Mouse (Mus musculus): ENCODE results near the gene Vmn1r195. TPM values are rescaled to one million over a fixed set of nuclear protein-coding genes. Genes with fewer than 3 reads are reported as not detected.
"Not testable (repeated sequence)": the region's sequence is repeated elsewhere in the genome, so short reads cannot be mapped to it uniquely, and the experiment has no call there.

Gene Vmn1r195
- total RNA-seq (2017), result not detected in 3 replicates

DNA sequence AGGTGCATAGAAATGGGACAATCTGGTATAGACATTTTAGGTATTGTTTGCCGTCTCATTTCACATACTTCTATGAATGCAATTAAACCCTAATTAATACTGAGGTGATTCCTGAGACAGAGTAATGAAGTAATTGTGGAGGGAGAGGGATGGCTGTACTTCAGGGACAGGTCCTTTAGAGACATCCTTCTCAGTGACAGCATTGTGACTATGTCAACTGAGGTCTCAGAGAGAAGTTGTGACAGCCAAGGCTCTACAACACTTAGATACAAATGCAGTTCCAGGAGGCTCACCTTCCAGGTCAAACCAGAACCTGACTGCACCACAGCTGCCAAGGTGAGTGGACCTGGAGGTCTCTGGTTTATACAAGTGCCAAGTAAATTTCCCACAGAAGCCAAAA is at the start of gene Vmn1r195:
Gene Vmn1r195, plus strand, starts transcription at position 301 of the 400 bp plus-strand sequence.
- ATAC-seq (replicated peaks; ENCODE audit: insufficient number of reproducible peaks, low FRiP score, low TSS enrichment, poor library complexity, severe bottlenecking), result not testable (repeated sequence)

DNA sequence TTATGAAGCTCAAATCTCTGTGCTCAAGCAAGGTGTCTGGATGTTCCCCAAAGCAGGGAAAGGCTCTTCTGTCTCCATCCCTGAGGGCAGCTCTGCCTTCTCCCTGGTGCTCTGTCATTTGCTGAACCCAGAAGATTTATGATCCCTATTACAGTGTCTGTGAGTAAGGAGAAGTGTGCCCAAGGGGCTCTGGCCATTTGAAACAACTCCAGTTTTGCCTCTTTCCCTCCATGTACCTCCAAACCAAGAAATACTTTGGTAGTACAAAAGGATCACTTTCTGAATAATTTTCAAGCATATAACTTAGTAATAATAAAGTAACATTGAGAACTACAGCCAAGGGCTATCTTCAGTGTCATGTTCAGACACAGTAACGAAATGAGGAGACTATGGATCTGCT is 47.3 kb upstream of the Vmn1r195 start, which contains the start of gene Vmn1r193:
Gene Vmn1r193, minus strand, starts transcription at position 101 of the 400 bp plus-strand sequence.
- ATAC-seq (replicated peaks; ENCODE audit: insufficient number of reproducible peaks, low FRiP score, low TSS enrichment, poor library complexity, severe bottlenecking), result not testable (repeated sequence)

GRCm38 (mm10) chr13:22243915-22244314 is 26.4 kb upstream of the Vmn1r195 start, which contains the start of gene Vmn1r194:
Vmn1r194 (plus strand) TSS chr13:22244215.
- no peak for ATAC-seq (replicated peaks; ENCODE audit: insufficient number of reproducible peaks, low FRiP score, low TSS enrichment, poor library complexity, severe bottlenecking)

GRCm38 (mm10) chr13:22271721-22272120 is 1.4 kb downstream of the Vmn1r195 start:
- no peak for ATAC-seq (replicated peaks; ENCODE audit: insufficient number of reproducible peaks, low FRiP score, low TSS enrichment, poor library complexity, severe bottlenecking)

DNA sequence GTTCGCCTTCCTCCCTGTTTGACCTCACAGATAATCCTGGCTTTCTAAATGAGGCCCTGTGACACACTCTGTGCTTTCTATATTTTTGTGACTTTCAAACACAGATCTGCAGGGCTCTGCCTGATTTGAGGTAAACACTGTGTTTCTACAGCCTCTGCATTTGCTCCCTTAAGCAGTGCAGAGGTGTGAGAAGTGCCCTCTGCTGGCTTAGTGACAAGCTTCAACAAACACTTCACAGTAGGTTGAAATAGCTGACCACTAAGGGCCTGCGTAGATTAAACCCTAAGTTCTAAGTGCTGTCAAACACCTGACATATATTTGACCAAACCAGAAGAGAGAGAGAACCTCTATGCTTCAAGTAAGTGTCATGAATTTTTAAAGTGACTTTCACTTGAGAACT is 14.3 kb downstream of the Vmn1r195 start:
- ATAC-seq (replicated peaks; ENCODE audit: insufficient number of reproducible peaks, low FRiP score, low TSS enrichment, poor library complexity, severe bottlenecking), result no peak

DNA sequence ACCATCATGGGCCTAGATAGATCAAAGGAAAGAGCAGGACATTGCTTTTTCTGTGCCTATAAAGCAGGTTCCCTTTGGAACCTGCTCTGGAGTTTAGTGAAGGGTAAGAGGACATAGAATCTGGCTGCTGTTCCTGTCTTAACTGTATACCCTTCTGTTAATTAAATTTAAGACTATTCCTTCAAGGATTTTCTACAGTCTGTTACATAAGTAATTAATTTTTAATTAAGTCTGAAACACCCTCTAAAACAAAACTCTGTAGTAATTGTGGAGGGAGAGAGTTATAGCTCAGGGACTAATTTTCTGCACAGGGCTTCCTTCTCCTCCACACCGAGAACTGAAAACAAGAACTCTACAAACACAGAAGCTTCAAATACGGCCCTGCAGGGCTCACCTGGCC is 19.3 kb downstream of the Vmn1r195 start, which contains the start of gene Vmn1r196:
Gene Vmn1r196, plus strand, starts transcription at position 301 of the 400 bp plus-strand sequence.
- no peak for ATAC-seq (replicated peaks; ENCODE audit: insufficient number of reproducible peaks, low FRiP score, low TSS enrichment, poor library complexity, severe bottlenecking)

- ATAC-seq (replicated peaks; ENCODE audit: insufficient number of reproducible peaks, low FRiP score, low TSS enrichment, poor library complexity, severe bottlenecking), result not testable (repeated sequence)
These were observed 37.8 kb downstream of the Vmn1r195 start for GRCm38 (mm10) chr13:22308075-22308474.

GRCm38 (mm10) chr13:22315361-22315760 is 45.0 kb downstream of the Vmn1r195 start:
- no peak for ATAC-seq (replicated peaks; ENCODE audit: insufficient number of reproducible peaks, low FRiP score, low TSS enrichment, poor library complexity, severe bottlenecking)

DNA sequence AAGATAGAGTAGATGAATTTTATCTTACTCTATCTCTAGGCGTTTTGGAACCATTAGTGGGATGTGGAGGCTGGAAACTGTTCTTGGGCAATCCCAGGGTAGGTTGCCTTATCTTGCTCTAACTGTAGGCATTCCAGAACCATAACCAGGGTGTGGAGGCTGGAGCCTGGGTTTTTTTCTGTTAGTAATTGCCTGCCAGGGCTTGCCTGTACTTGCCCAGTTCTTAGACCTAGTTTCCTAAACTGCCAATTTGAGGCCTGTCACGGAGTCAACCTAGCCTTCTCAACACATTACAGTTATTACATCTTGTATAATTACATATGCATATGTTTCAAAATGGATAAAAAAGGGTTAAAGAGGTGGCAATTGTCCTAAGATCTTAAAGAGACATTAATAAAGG is 47.0 kb downstream of the Vmn1r195 start:
- ATAC-seq (replicated peaks; ENCODE audit: insufficient number of reproducible peaks, low FRiP score, low TSS enrichment, poor library complexity, severe bottlenecking), result no peak

- no peak for ATAC-seq (replicated peaks; ENCODE audit: insufficient number of reproducible peaks, low FRiP score, low TSS enrichment, poor library complexity, severe bottlenecking)
These were observed 49.8 kb downstream of the Vmn1r195 start for GRCm38 (mm10) chr13:22320091-22320490.

DNA sequence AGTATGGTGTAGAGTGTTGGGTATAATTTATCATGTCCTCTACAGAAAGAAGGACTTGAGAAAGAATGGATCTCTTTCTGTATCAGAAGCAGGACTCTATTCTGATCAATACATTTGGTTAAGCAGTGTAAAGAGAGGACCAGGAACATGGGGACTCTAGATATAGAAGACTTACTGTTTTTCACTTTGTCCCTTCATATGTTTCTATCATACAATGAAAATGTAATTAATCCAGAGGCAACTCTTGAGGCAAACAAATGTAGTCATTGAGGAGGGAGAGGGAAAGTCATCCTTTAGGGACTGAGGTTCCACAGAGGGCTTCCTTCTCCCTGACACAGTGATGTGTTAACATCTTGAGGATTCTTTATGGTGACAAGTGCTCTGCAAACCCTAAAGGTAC is 54.0 kb downstream of the Vmn1r195 start, which contains the start of gene Vmn1r197:
Gene Vmn1r197, plus strand, starts transcription at position 301 of the 400 bp plus-strand sequence.
- ATAC-seq (replicated peaks; ENCODE audit: insufficient number of reproducible peaks, low FRiP score, low TSS enrichment, poor library complexity, severe bottlenecking), result no peak

Other genes starting within 250 kb of the Vmn1r195 start
- gene Hist1h2ah, start 235.0 kb upstream of the Vmn1r195 start, total RNA-seq (2017), result 11.3 to 37.5 TPM in 2 of 3 replicates, not detected in the other
- 6.8 to 12.3 TPM (median 11.3 TPM) in 3 replicates for gene Hist1h2bk, start 234.7 kb upstream of the Vmn1r195 start, total RNA-seq (2017)
- gene Hist1h4i, start 229.2 kb upstream of the Vmn1r195 start, total RNA-seq (2017), result 13.3 to 29.5 TPM (median 23.6 TPM) in 3 replicates
- 17.4 to 59.7 TPM in 2 of 3 replicates, not detected in the other for gene Hist1h2ag, start 227.6 kb upstream of the Vmn1r195 start, total RNA-seq (2017)
- 7.1 to 19.9 TPM in 2 of 3 replicates, not detected in the other for gene Hist1h2bj, start 227.3 kb upstream of the Vmn1r195 start, total RNA-seq (2017)
- gene Vmn1r188, start 186.1 kb upstream of the Vmn1r195 start, total RNA-seq (2017), result not detected in 3 replicates
- gene Vmn1r189, start 164.7 kb upstream of the Vmn1r195 start, total RNA-seq (2017), result not detected in 3 replicates
- not detected in 3 replicates for gene Vmn1r191, start 86.6 kb upstream of the Vmn1r195 start, total RNA-seq (2017)
- not detected in 3 replicates for gene Vmn1r192, start 79.4 kb upstream of the Vmn1r195 start, total RNA-seq (2017)
- gene Vmn1r193, start 47.4 kb upstream of the Vmn1r195 start, total RNA-seq (2017), result not detected in 3 replicates
- not detected in 3 replicates for gene Vmn1r194, start 26.3 kb upstream of the Vmn1r195 start, total RNA-seq (2017)
- gene Vmn1r196, start 19.4 kb downstream of the Vmn1r195 start, total RNA-seq (2017), result not detected in 3 replicates
- gene Vmn1r197, start 54.1 kb downstream of the Vmn1r195 start, total RNA-seq (2017), result not detected in 3 replicates
- not detected in 3 replicates for gene Vmn1r198, start 79.8 kb downstream of the Vmn1r195 start, total RNA-seq (2017)
- not detected in 3 replicates for gene Vmn1r199, start 109.3 kb downstream of the Vmn1r195 start, total RNA-seq (2017)
- not detected in 3 replicates for gene Vmn1r200, start 119.9 kb downstream of the Vmn1r195 start, total RNA-seq (2017)
- not detected in 3 replicates for gene Vmn1r201, start 201.4 kb downstream of the Vmn1r195 start, total RNA-seq (2017)
- gene Vmn1r202, start 234.9 kb downstream of the Vmn1r195 start, total RNA-seq (2017), result not detected in 3 replicates
- 0.10 to 0.29 TPM in 2 of 3 replicates, not detected in the other for gene Vmn1r203, start 247.6 kb downstream of the Vmn1r195 start, total RNA-seq (2017)